Mouse (Mus musculus): ENCODE measurements around the gene Dscam.

The Dscam gene

GRCm38 (mm10) chr16:97017171-97017738, 153.3 kb downstream of the Dscam start:
- no peak for DNase-seq (ENCODE audit: low spot score)

- DNase-seq (ENCODE audit: low spot score), result no peak
Measured at GRCm38 (mm10) chr16:97016244-97016850, 154.2 kb downstream of the Dscam start.

GRCm38 (mm10) chr16:97014343-97014742, 156.2 kb downstream of the Dscam start:
- DNase-seq (ENCODE audit: low spot score), result no peak

GRCm38 (mm10) chr16:97009116-97010055, 161.2 kb downstream of the Dscam start:
- no peak for DNase-seq (ENCODE audit: low spot score)

GRCm38 (mm10) chr16:97007892-97008527, 162.5 kb downstream of the Dscam start:
- no peak for DNase-seq (ENCODE audit: low spot score)

GRCm38 (mm10) chr16:97006854-97007182, 163.7 kb downstream of the Dscam start:
- DNase-seq (ENCODE audit: low spot score), result no peak

- DNase-seq (ENCODE audit: low spot score), result no peak
Measured at GRCm38 (mm10) chr16:97006041-97006853, 164.3 kb downstream of the Dscam start.

GRCm38 (mm10) chr16:97003965-97004364, 166.6 kb downstream of the Dscam start:
- DNase-seq (ENCODE audit: low spot score), result no peak

GRCm38 (mm10) chr16:97002837-97003236, 167.7 kb downstream of the Dscam start:
- no peak for DNase-seq (ENCODE audit: low spot score)

- no peak for DNase-seq (ENCODE audit: low spot score)
Measured at GRCm38 (mm10) chr16:97002189-97002588, 168.4 kb downstream of the Dscam start.

GRCm38 (mm10) chr16:96996854-96997253, 173.7 kb downstream of the Dscam start:
- DNase-seq (ENCODE audit: low spot score), result peak; percentile 5

- DNase-seq (ENCODE audit: low spot score), result no peak
Measured at GRCm38 (mm10) chr16:96995858-96996257, 174.7 kb downstream of the Dscam start.

GRCm38 (mm10) chr16:96987396-96987795, 183.2 kb downstream of the Dscam start:
- no peak for DNase-seq (ENCODE audit: low spot score)

GRCm38 (mm10) chr16:96973300-96973699, 197.3 kb downstream of the Dscam start:
- DNase-seq (ENCODE audit: low spot score), result no peak

- DNase-seq (ENCODE audit: low spot score), result no peak
Measured at GRCm38 (mm10) chr16:96971768-96972167, 198.8 kb downstream of the Dscam start.

- DNase-seq (ENCODE audit: low spot score), result no peak
Measured at GRCm38 (mm10) chr16:96970412-96970811, 200.1 kb downstream of the Dscam start.

GRCm38 (mm10) chr16:96969643-96970042, 200.9 kb downstream of the Dscam start:
- no peak for DNase-seq (ENCODE audit: low spot score)

- no peak for DNase-seq (ENCODE audit: low spot score)
Measured at GRCm38 (mm10) chr16:96968885-96969480, 201.6 kb downstream of the Dscam start.

- DNase-seq (ENCODE audit: low spot score), result no peak
Measured at GRCm38 (mm10) chr16:96959695-96960094, 210.9 kb downstream of the Dscam start.

GRCm38 (mm10) chr16:96945468-96946302, 224.9 kb downstream of the Dscam start:
- no peak for DNase-seq (ENCODE audit: low spot score)

All from lung, postnatal 25 days (tissue).